Mouse (Mus musculus) embryonic facial prominence, embryonic 10.5 days (tissue): ENCODE measurements around the gene Tomm5. TPM values are rescaled to one million over a fixed set of nuclear protein-coding genes. Genes with fewer than 3 reads are reported as not detected.

Experiments
- DNase-seq: peaks from one replicate; pipeline ENCODE4 v3.0.0-alpha.2; 2017; ENCODE audit warnings: low spot score
- H3K27ac ChIP-seq: fragments of 300-500 bp; sonication (generic); replicated peaks from 2 replicates; pipeline ENCODE4 v1.5.1; 2016; ENCODE audit warnings: mild to moderate bottlenecking
- H3K27me3 ChIP-seq: fragments of 300-500 bp; sonication (generic); replicated peaks from 2 replicates; pipeline ENCODE4 v1.6.1; 2016; ENCODE audit warnings: low read depth, mild to moderate bottlenecking; ENCODE audit not compliant: poor library complexity, severe bottlenecking
- H3K36me3 ChIP-seq: fragments of 300-500 bp; sonication (generic); replicated peaks from 2 replicates; pipeline ENCODE4 v1.6.1; 2016; ENCODE audit warnings: mild to moderate bottlenecking, moderate library complexity
- H3K4me1 ChIP-seq: fragments of 300-500 bp; sonication (generic); 2 replicates; pipeline ENCODE4 v1.6.1; 2016
- H3K4me3 ChIP-seq: fragments of 300-500 bp; sonication (generic); 2 replicates; pipeline ENCODE4 v1.5.1; 2016; ENCODE audit warnings: mild to moderate bottlenecking, moderate library complexity
- H3K9me3 ChIP-seq: fragments of 300-500 bp; sonication (generic); 2 replicates; pipeline ENCODE4 v1.6.1; 2016; ENCODE audit warnings: mild to moderate bottlenecking
- WGBS: fragments of 180-500 bp; shearing (Covaris S2); methylation state at CpG from one replicate; pipeline ENCODE4 v1.1.7; 2016; 5-methylcytosine and 5-hydroxymethylcytosine counted together
- polyA plus RNA-seq: library from polyadenylated mRNA; unstranded; fragments of >200 nt; fragmentation: Nextera tagmentation; extraction: Ambion mirVana; gene quantifications from 2 replicates; pipeline ENCODE4 v1.2.1, GENCODE M21; 2016

The Tomm5 gene
- 227 and 234 TPM in 2 replicates for polyA plus RNA-seq

DNA sequence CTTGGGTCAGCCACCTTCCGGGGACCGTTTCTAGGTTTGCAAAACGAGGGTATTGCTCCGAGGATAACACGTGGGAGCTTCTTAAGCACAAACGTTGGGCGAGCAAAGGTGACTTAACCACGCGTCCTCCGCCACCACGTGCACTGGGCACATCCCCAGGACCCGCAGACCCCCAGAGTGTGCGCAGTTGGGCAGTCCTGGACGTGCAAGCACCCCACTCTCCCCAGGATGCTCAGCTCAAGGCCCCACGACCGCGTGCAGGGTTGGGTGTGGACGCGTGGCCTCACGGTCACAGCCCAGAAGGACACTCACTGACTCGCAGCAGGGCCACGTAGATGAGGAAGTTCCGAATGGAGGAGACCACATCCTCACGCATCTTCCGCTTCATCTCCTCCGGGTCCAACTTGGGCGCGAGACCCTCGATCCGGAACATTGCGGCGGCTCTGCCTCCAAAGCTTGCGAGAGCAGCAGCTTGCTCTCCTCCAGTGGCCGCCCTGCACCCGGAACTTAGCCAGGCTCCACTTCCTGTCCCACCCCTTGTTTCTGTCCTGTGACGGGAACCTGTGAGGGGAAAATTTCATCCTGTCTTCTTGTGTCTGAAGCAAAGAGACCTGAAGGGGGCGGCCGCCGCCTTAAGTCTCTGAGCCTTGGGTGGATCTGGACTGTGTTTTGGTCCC, at the start of gene Tomm5:
Gene Tomm5, minus strand, starts transcription at position 514 of the 677 bp plus-strand sequence.
- Histone ChIP-seq H3K27me3 (no peaks in the 10 kb centered on the region), H3K36me3 (peaks cover 32% of the 10 kb centered on the region), H3K4me1 (peaks cover 15% of the 10 kb centered on the region), H3K4me3 (peak within 1 kb of the TSS; percentile 90), H3K9me3 (no peaks in the 10 kb centered on the region), H3K27ac (peak within 1 kb of the TSS; percentile 87)
- peak; percentile 91 for DNase-seq
- under 1% methylated on average over 39 of the region's 39 CpGs for WGBS

DNA sequence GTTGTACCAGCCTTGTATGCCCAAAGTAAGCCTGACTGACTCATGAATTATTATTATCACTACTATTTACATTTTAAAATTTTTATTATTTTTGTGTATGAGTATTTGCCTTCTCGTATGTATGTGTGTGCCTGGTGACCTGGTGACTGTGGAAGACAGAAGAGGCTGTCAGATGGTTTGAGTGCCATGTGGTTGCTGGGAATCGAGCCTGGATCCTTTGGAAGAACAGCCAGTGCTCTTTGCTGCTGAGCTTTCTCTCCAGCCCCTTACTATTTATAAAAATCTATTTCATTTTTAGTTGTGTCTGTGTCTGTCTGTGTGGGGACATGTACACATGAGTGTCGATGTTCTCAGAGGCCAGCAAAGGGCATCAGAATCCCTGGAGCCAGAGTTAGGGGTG, 48.5 kb upstream of the Tomm5 start:
- H3K4me1 ChIP-seq: no peaks in the 10 kb centered on the region
- WGBS: 84% methylated on average over 3 of the region's 3 CpGs
- H3K4me3 ChIP-seq: no peak overlapping the region
- DNase-seq: no peak
- no peaks in the 10 kb centered on the region for H3K27me3 ChIP-seq
- no peaks in the 10 kb centered on the region for H3K9me3 ChIP-seq
- H3K27ac ChIP-seq: no peak overlapping the region
- no peaks in the 10 kb centered on the region for H3K36me3 ChIP-seq

DNA sequence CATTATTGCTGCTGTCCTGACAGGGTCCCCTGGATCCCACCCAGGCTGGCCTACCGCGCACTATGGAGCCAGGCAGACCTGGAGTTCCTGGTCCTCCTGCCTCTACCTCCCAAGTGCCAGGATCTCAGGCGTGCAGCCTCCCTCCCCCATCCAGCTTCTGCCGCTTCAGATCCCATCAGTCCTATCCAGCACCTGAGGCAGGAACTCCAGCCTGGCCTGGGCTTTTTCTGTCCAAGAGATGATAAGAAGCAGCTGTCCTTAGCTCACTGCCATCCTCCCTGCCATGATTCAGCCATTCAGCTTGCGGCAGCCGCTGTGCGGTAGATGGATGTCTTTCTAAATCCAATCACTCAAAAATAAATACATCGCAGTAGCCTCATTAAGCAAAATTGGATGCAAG, 35.1 kb upstream of the Tomm5 start:
- Histone ChIP-seq H3K27me3 (no peaks in the 10 kb centered on the region), H3K4me1 (peaks cover 17% of the 10 kb centered on the region), H3K4me3 (no peak overlapping the region), H3K27ac (0 out of 2 replicates have a peak overlapping the region, but pooled peaks have one; percentile 2), H3K9me3 (no peaks in the 10 kb centered on the region), H3K36me3 (no peaks in the 10 kb centered on the region)
- 73% methylated on average over 8 of the region's 8 CpGs for WGBS
- peak; percentile 15 for DNase-seq

DNA sequence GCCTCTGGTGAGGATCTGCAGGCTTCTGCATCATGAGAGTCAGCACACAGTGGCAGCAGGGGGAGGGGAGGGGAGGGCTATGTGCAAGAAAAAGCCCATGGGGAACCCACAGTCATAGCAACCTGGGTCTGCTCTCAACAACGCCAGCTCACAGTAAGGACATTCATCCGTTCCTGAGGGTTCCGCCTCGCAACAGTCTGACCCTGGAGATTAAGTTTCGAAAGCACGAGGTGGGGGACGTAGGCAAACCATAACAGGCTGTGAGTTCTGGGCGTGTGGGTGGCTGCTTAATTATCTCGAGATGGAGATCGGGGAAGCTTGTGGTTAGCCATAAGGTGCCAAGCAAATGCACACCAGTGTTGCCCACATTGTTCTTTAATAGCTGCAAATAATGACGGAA, 34.5 kb upstream of the Tomm5 start:
- DNase-seq: peak; percentile 33
- no peak overlapping the region for H3K4me3 ChIP-seq
- H3K4me1 ChIP-seq: peaks cover 22% of the 10 kb centered on the region
- no peaks in the 10 kb centered on the region for H3K9me3 ChIP-seq
- 46% methylated on average over 11 of the region's 11 CpGs for WGBS
- H3K27me3 ChIP-seq: no peaks in the 10 kb centered on the region
- no peaks in the 10 kb centered on the region for H3K36me3 ChIP-seq
- no peak overlapping the region for H3K27ac ChIP-seq

DNA sequence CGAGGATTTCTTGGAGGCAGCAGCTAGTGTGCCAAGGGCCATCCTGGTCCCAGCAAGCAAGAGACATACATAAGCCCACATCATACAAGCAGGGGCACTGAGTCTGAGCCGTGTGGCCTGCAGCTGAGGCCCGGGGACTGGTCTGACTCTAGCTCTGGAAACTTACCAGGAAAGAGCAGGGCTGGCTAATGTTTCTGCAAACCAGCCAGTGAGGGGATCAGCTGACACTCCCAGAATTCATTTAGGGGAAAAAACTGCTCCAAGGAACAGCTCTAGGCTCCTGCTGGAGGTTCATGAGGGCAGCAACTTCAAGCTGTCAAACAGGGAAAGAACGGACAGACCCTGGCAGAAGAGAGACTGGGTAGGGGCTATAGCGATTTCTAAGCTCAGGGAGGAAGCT, 33.9 kb upstream of the Tomm5 start:
- 74% methylated on average over 5 of the region's 5 CpGs for WGBS
- H3K4me3 ChIP-seq: no peak overlapping the region
- DNase-seq: peak; percentile 9
- peaks cover 26% of the 10 kb centered on the region for H3K4me1 ChIP-seq
- no peaks in the 10 kb centered on the region for H3K27me3 ChIP-seq
- no peak overlapping the region for H3K27ac ChIP-seq
- H3K36me3 ChIP-seq: no peaks in the 10 kb centered on the region
- H3K9me3 ChIP-seq: no peaks in the 10 kb centered on the region

DNA sequence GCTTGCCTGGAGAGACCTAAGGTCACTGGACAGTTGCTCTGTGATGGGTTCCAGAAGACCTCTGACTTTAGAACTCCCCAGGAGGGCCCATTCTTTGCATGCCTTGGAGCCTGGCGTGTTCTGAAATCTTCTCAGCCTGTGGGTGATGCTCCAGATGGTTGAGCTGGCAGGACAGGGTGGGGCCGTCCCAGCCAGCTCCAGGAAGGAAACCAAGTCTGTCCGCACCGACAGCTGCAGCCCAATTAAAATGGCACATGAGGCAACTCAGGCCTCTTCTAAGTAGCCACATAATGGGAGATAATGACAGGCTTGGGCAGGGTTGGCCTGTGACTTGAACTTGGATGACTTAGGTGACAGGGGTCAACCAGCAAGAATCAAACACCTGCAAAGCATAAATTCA, 29.7 kb upstream of the Tomm5 start:
- H3K27ac ChIP-seq: no peak overlapping the region
- 50% methylated on average over 4 of the region's 4 CpGs for WGBS
- peaks cover 20% of the 10 kb centered on the region for H3K4me1 ChIP-seq
- no peaks in the 10 kb centered on the region for H3K9me3 ChIP-seq
- no peaks in the 10 kb centered on the region for H3K36me3 ChIP-seq
- peak; percentile 10 for DNase-seq
- no peaks in the 10 kb centered on the region for H3K27me3 ChIP-seq
- H3K4me3 ChIP-seq: no peak overlapping the region

DNA sequence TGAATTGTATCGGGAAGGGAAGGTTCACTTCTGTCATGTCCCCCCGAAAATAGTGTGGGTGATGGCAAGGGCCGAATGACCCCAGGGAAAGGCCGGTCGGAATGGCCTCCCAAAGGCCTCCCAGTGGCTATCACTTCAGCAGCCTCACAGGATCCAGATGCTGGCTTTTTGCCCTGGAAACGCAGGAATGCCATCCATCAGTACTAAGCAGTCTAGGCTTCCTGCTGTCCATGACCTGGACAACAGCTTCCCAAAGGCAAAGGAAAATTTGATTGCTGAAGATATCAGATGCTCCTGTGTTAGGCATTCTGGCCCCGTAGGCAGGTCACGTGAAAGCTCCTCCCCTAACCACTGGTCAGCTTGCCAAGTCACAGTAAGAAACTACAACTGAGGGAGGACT, 26.6 kb upstream of the Tomm5 start:
- Histone ChIP-seq H3K27me3 (no peaks in the 10 kb centered on the region), H3K4me3 (no peak overlapping the region), H3K36me3 (no peaks in the 10 kb centered on the region), H3K9me3 (no peaks in the 10 kb centered on the region), H3K27ac (no peak overlapping the region), H3K4me1 (peaks cover 9% of the 10 kb centered on the region)
- no peak for DNase-seq
- WGBS: 86% methylated on average over 8 of the region's 8 CpGs

DNA sequence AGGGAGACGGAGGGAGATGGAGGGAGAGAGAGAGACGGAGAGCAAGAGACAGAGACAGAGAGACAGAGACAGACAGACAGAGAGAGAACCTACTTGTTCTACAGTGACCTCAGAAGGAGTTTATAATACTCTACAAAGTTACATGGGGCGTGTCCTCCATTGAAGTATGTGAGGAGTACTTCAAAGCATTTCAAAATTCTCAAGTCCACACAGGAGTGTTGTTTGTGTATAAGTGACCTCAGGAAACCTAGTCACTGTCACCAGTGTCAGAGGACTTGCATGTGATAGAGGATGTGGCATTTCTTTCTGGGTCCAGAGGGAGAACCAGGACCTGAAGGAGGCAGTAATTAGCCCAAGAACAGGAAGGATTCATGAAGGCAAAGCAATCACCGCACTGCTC, 23.1 kb upstream of the Tomm5 start:
- no peak overlapping the region for H3K4me3 ChIP-seq
- H3K36me3 ChIP-seq: no peaks in the 10 kb centered on the region
- 68% methylated on average over 4 of the region's 4 CpGs for WGBS

DNA sequence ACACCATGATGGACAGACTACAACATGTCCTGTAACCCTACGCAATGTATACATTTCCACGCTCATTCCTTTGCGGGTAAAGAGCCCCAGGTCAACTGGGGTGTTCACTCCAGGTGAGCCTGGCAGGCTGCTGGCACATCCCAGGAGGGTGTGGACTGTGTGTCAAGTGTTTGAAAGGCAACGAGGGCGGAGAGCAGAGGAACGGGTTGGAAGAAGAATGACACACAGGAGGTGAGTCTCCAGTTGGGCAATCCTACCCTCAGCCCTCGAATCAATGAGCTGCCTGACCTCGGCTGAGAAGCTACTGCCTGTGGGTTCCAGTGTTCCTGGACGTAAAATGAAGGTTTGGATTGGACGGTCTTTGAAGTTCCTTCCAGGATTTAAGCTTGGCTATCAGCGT, 13.4 kb upstream of the Tomm5 start:
- WGBS: 88% methylated on average over 11 of the region's 11 CpGs
- Histone ChIP-seq H3K27ac (no peak overlapping the region), H3K9me3 (no peaks in the 10 kb centered on the region), H3K36me3 (no peaks in the 10 kb centered on the region), H3K4me1 (no peaks in the 10 kb centered on the region), H3K4me3 (no peak overlapping the region), H3K27me3 (no peaks in the 10 kb centered on the region)
- no peak for DNase-seq

More for the DNA sequence above, 23.1 kb upstream of the Tomm5 start:
- Histone ChIP-seq H3K27me3 (no peaks in the 10 kb centered on the region), H3K4me1 (no peaks in the 10 kb centered on the region), H3K27ac (no peak overlapping the region), H3K9me3 (no peaks in the 10 kb centered on the region)
- DNase-seq: no peak

DNA sequence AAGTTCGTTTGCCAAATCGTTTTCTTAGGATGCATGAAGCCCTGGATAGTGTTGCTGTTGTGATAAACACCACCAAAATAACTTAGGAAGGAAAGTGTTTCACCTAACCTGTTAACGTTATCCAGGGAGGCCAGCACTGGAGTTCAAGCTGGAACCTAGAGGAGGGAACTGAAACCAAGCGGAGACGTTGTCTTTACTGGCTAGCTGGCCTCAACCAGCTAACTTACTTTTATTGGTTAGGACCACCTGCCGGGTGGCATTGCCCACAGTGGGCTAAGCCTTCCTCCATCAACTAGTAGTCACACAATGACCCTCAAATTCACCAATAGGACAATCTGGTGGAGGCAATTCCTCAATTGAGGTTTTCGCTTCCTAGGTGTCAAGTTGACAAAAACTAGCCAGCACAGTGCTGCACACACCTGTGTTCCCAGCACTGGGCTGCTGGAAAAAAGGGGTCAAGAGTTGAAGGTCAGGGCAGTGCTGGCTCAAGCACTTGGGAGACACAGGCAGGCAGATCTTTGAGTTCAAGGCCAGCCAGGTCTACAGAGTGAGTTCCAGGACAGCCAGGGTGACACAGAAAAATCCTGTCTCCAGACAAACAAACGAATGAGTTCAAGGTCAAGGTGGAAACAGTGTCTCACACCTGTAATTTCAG, 669 bp upstream of the Tomm5 start:
- no peaks in the 10 kb centered on the region for H3K27me3 ChIP-seq
- peaks cover 15% of the 10 kb centered on the region for H3K4me1 ChIP-seq
- H3K4me3 ChIP-seq: peak overlapping the region; percentile 90; the same call in 1 of the 2 replicates
- H3K27ac ChIP-seq: no peak overlapping the region
- WGBS: 72% methylated on average over 8 of the region's 8 CpGs
- no peak for DNase-seq
- H3K36me3 ChIP-seq: peaks cover 24% of the 10 kb centered on the region
- no peaks in the 10 kb centered on the region for H3K9me3 ChIP-seq

DNA sequence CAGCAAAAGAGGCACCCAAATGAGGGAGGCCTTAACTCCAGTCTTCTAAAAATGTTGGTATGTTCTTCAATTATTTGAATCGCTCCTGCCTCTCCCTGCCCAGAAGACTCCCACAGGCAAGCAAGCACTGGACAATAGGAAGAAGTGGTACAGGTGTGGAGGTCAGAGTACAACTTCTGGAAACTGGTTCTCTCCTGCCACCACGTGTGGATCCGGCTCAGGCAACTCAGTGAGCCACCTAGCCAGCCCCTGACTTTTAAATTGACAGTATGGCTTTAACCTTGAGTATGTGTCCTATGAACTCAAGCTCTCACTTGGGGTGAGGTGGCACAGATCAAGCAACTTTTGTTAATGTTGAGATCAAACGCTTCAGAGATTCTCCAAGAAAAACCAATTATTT, 848 bp downstream of the Tomm5 start:
- WGBS: 8% methylated on average over 4 of the region's 4 CpGs
- peak overlapping the region; percentile 90 for H3K4me3 ChIP-seq
- H3K4me1 ChIP-seq: peaks cover 15% of the 10 kb centered on the region
- H3K9me3 ChIP-seq: no peaks in the 10 kb centered on the region
- DNase-seq: no peak
- H3K27me3 ChIP-seq: no peaks in the 10 kb centered on the region
- no peak overlapping the region; the same call in 1 of the 2 replicates for H3K27ac ChIP-seq
- peaks cover 39% of the 10 kb centered on the region for H3K36me3 ChIP-seq

DNA sequence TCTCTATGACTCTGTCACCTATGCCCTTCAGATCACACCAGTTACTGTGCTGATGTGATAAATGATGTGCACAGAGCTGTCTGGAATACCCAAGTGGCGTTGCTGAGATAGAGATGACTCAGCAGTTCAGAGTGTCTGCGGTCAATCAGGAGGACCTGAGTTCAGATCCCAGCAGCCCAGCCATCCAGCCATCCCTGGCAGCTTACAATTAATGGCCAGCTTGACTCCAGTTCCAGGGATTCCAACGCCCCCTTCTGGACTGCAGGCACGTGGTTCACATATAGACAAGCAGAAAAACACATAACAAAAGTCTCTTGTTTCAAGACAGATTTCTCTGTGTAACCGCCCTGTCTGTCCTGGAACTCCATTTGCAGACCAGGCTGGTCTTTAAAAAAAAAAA, 1.5 kb downstream of the Tomm5 start:
- no peak for DNase-seq
- H3K36me3 ChIP-seq: peaks cover 45% of the 10 kb centered on the region
- H3K27me3 ChIP-seq: no peaks in the 10 kb centered on the region
- peak overlapping the region; percentile 90; the same call in 1 of the 2 replicates for H3K4me3 ChIP-seq
- no peaks in the 10 kb centered on the region for H3K9me3 ChIP-seq
- H3K27ac ChIP-seq: no peak overlapping the region
- 68% methylated on average over 5 of the region's 5 CpGs for WGBS
- peaks cover 15% of the 10 kb centered on the region for H3K4me1 ChIP-seq
